Mouse (Mus musculus): ENCODE data around the gene Gjc1. TPM values are rescaled to one million over a fixed set of nuclear protein-coding genes. Genes with fewer than 3 reads are reported as not detected.

Gene Gjc1
- total RNA-seq, 2 experiments from 2014 or later, result 5.7 to 6.3 TPM

- no peak for DNase-seq (ENCODE audit: extremely low spot score in 1 of 2, low spot score in 1 of 2)
Observed at GRCm38 (mm10) chr11:102752896-102753590, 66.5 kb downstream of the Gjc1 start.

- DNase-seq (ENCODE audit: extremely low spot score in 1 of 2, low spot score in 1 of 2), result no peak
Observed at GRCm38 (mm10) chr11:102749712-102750111, 69.8 kb downstream of the Gjc1 start.

Other genes with a start within 250 kb of the Gjc1 start
- 1 to 10 TPM; 3.1 to 3.7 TPM for gene Gm11627, start 240.2 kb downstream of the Gjc1 start, total RNA-seq (2021)
- gene Fzd2, start 215.3 kb downstream of the Gjc1 start, total RNA-seq (2021), result 1 to 10 TPM; 6.6 to 9.9 TPM
- gene Meioc, start 156.0 kb downstream of the Gjc1 start, total RNA-seq (2021), result not detected
- 10 to 100 TPM; 35.5 to 38.1 TPM for gene Ccdc43, start 121.9 kb downstream of the Gjc1 start, total RNA-seq (2021)
- 100 to 1,000 TPM; 186 to 205 TPM for gene Adam11, start 58.3 kb downstream of the Gjc1 start, total RNA-seq (2021)
- gene Higd1b, start 16.1 kb upstream of the Gjc1 start, total RNA-seq (2021), result 1 to 10 TPM; 5.6 to 7.5 TPM
- gene Eftud2, start 61.3 kb upstream of the Gjc1 start, total RNA-seq (2021), result 100 to 1,000 TPM; 125 to 134 TPM
- 1 to 10 TPM; 2.1 to 2.4 TPM for gene Ccdc103, start 61.5 kb upstream of the Gjc1 start, total RNA-seq (2021)
- gene Fam187a, start 65.5 kb upstream of the Gjc1 start, total RNA-seq (2021), result under 1 TPM in 1 of 2 experiments, not detected in 1; 0.22 TPM
- gene Gfap, start 81.2 kb upstream of the Gjc1 start, total RNA-seq (2021), result 100 to 1,000 TPM; 260 to 321 TPM
- under 1 TPM; 0.35 to 0.44 TPM for gene Kif18b, start 105.4 kb upstream of the Gjc1 start, total RNA-seq (2021)
- gene C1ql1, start 127.0 kb upstream of the Gjc1 start, total RNA-seq (2021), result 10 to 100 TPM; 20.7 to 24.6 TPM
- 100 to 1,000 TPM; 153 to 166 TPM for gene Nmt1, start 208.5 kb upstream of the Gjc1 start, total RNA-seq (2021)
- gene Dcakd, start 208.6 kb upstream of the Gjc1 start, total RNA-seq (2021), result 100 to 1,000 TPM; 106 to 109 TPM